Mouse (Mus musculus) cerebellum, adult (tissue): ENCODE measurements around the gene Ly6g6d.

ENCODE experiments used
- ATAC-seq: cut with Nextera tagmentation; 2 replicates; pipeline ENCODE4 v1.9.2; 2017; ENCODE audit warnings: mild to moderate bottlenecking, moderate library complexity, mixed read lengths; ENCODE audit not compliant: insufficient number of reproducible peaks, low FRiP score, low TSS enrichment

Ly6g6d gene

GRCm38 (mm10) chr17:35027277-35028068 lies 50.4 kb downstream of the Ly6g6d start, which contains the start of gene Sapcd1:
Gene Sapcd1, minus strand, starts transcription at chr17:35028016.
- no peak for ATAC-seq

GRCm38 (mm10) chr17:35026206-35026605 lies 51.7 kb downstream of the Ly6g6d start:
- ATAC-seq, result no peak

- no peak for ATAC-seq
Measured at GRCm38 (mm10) chr17:35024691-35025488, 53.0 kb downstream of the Ly6g6d start.

- ATAC-seq, result no peak
Measured at GRCm38 (mm10) chr17:35024261-35024660, 53.6 kb downstream of the Ly6g6d start.

- no peak for ATAC-seq
Measured at GRCm38 (mm10) chr17:35023756-35024155, 54.1 kb downstream of the Ly6g6d start.

- no peak for ATAC-seq
Measured at GRCm38 (mm10) chr17:35023221-35023620, 54.6 kb downstream of the Ly6g6d start.

- ATAC-seq, result no peak
Measured at GRCm38 (mm10) chr17:35022541-35023060, 55.3 kb downstream of the Ly6g6d start.

GRCm38 (mm10) chr17:35021842-35022477 lies 55.9 kb downstream of the Ly6g6d start:
- no peak for ATAC-seq
